Comparison of ENCODE assay signal across 10 mouse cellular contexts in genomic region chr5:115165351-115165750, GRCm38 (mm10). TPM values are rescaled to one million over a fixed set of nuclear protein-coding genes. Genes with fewer than 3 reads are reported as not detected.
A peak's percentile ranks its signal among the peaks of the same experiment; 100 is the strongest.
DNase-seq lines count a peak whose midpoint lies in the region.
"Had no signal": no experiment of that assay in that cellular context is flagged by ENCODE, and none has a peak within 500 bp of the region (broad histone marks: within the 10 kb centered on the region; RNA-seq: fewer than 3 reads in every experiment).

No protein-coding gene starts in this region.

- intact Hi-C loops in left cerebral cortex, postnatal 4 days (cut with DNase I) = no loop called here
- intact Hi-C loops in left cerebral cortex, postnatal 36 days (cut with DNase I) = no loop called here

- DNase-seq in cerebellum, postnatal 10 days = peak; percentile 63 to 64
- no peak for DNase-seq in cerebellum, adult 8-10 months
- DNase-seq in left cerebral cortex, postnatal 4 days = peak; percentile 33
- no peak for DNase-seq in left cerebral cortex, postnatal 36 days (ENCODE audit: low spot score in 2 of 2)
- peak; percentile 66 for DNase-seq in thymus, postnatal 4 days
- DNase-seq in thymus, postnatal 36 days = no peak
- DNase-seq in testis, postnatal 10 days (ENCODE audit: low spot score) = peak; percentile 61
- no peak for DNase-seq in ovary, postnatal 36 days (ENCODE audit: low spot score)
- DNase-seq: gastrocnemius, postnatal 25 days; heart, postnatal 36 days had no signal

RNA-seq across cellular contexts. Expression of gene Mlec, which starts 7.4 kb away (rescaled TPM):
- 10 to 100 TPM; 59.5 to 79.4 TPM for total RNA-seq in left cerebral cortex, postnatal 4 days (2021)
- 10 to 100 TPM; 68.2 to 91.7 TPM for total RNA-seq in left cerebral cortex, postnatal 36 days (2021)

RNA-seq across cellular contexts. Expression of gene Cabp1, which starts 28.8 kb away (rescaled TPM):
- total RNA-seq in left cerebral cortex, postnatal 4 days (2021) = 10 to 100 TPM; 67.0 to 67.2 TPM
- total RNA-seq in left cerebral cortex, postnatal 36 days (2021) = 100 to 1,000 TPM; 309 to 312 TPM

RNA-seq across cellular contexts. Expression of gene Unc119b, which starts 30.6 kb away (rescaled TPM):
- total RNA-seq in left cerebral cortex, postnatal 4 days (2021) = 10 to 100 TPM; 22.4 to 25.6 TPM
- 10 to 100 TPM; 25.1 to 29.1 TPM for total RNA-seq in left cerebral cortex, postnatal 36 days (2021)

RNA-seq across cellular contexts. Expression of gene Acads, which starts 46.2 kb away (rescaled TPM):
- 1 to 10 TPM; 9.1 to 9.4 TPM for total RNA-seq in left cerebral cortex, postnatal 4 days (2021)
- 1 to 10 TPM; 7.5 TPM for total RNA-seq in left cerebral cortex, postnatal 36 days (2021)

Comparison
In these comparisons a context has a peak if more than half of its experiments do, and no peak if none do; other contexts are left out.
1. DNase-seq: peak in cerebellum, postnatal 10 days (2 of 2), left cerebral cortex, postnatal 4 days (single experiment), thymus, postnatal 4 days (single experiment) and testis, postnatal 10 days (single experiment); none in cerebellum, adult 8-10 months (single experiment), left cerebral cortex, postnatal 36 days (0 of 2), thymus, postnatal 36 days (0 of 2) and ovary, postnatal 36 days (single experiment).
2. RNA of gene Cabp1, which starts 28.8 kb away (total RNA-seq): 309 to 312 TPM in left cerebral cortex, postnatal 36 days; 67.0 to 67.2 TPM in left cerebral cortex, postnatal 4 days; every median in the first group is over 4 times any median in the second.